Mouse (Mus musculus) forelimb bud, embryonic 11.5 days (tissue): Measurements from ENCODE around the gene Slc9a3r2.

ENCODE experiments used
- DNase-seq: peaks from one replicate; pipeline ENCODE4 v3.0.0-alpha.2; 2012; ENCODE audit warnings: low read depth, low spot score

Slc9a3r2 gene

GRCm38 (mm10) chr17:24638214-24638613 is 11.9 kb downstream of the Slc9a3r2 start:
- no peak for DNase-seq

- no peak for DNase-seq
Observed at GRCm38 (mm10) chr17:24636781-24637481, 13.2 kb downstream of the Slc9a3r2 start.

GRCm38 (mm10) chr17:24635694-24636093 is 14.4 kb downstream of the Slc9a3r2 start:
- DNase-seq: no peak

- no peak for DNase-seq
Observed at GRCm38 (mm10) chr17:24635024-24635423, 15.1 kb downstream of the Slc9a3r2 start.

GRCm38 (mm10) chr17:24633831-24634230 is 16.3 kb downstream of the Slc9a3r2 start:
- no peak for DNase-seq

- DNase-seq: no peak
Observed at GRCm38 (mm10) chr17:24632813-24633449, 17.2 kb downstream of the Slc9a3r2 start.

- DNase-seq: peak; percentile 89
Observed at GRCm38 (mm10) chr17:24632167-24632812, 17.8 kb downstream of the Slc9a3r2 start, which contains the start of the genes Tsc2 and Nthl1. TSS of gene Tsc2 (minus strand) at chr17:24632630. TSS of gene Nthl1 (plus strand) at chr17:24632680.

- no peak for DNase-seq
Observed at GRCm38 (mm10) chr17:24630072-24630471, 20.1 kb downstream of the Slc9a3r2 start.

- DNase-seq: peak; percentile 62
Observed at GRCm38 (mm10) chr17:24628646-24629045, 21.5 kb downstream of the Slc9a3r2 start.

- no peak for DNase-seq
Observed at GRCm38 (mm10) chr17:24625472-24625871, 24.7 kb downstream of the Slc9a3r2 start.

GRCm38 (mm10) chr17:24617561-24618194 is 32.4 kb downstream of the Slc9a3r2 start:
- no peak for DNase-seq

GRCm38 (mm10) chr17:24610711-24611110 is 39.4 kb downstream of the Slc9a3r2 start:
- DNase-seq: no peak

GRCm38 (mm10) chr17:24608874-24609273 is 41.3 kb downstream of the Slc9a3r2 start:
- no peak for DNase-seq

- DNase-seq: no peak
Observed at GRCm38 (mm10) chr17:24608370-24608769, 41.8 kb downstream of the Slc9a3r2 start.

GRCm38 (mm10) chr17:24604557-24604956 is 45.6 kb downstream of the Slc9a3r2 start:
- no peak for DNase-seq

- no peak for DNase-seq
Observed at GRCm38 (mm10) chr17:24603961-24604360, 46.2 kb downstream of the Slc9a3r2 start.

GRCm38 (mm10) chr17:24600502-24600901 is 49.6 kb downstream of the Slc9a3r2 start:
- no peak for DNase-seq

GRCm38 (mm10) chr17:24597989-24598388 is 52.1 kb downstream of the Slc9a3r2 start:
- no peak for DNase-seq

- DNase-seq: no peak
Observed at GRCm38 (mm10) chr17:24596471-24597183, 53.5 kb downstream of the Slc9a3r2 start.

GRCm38 (mm10) chr17:24596073-24596466 is 54.1 kb downstream of the Slc9a3r2 start:
- no peak for DNase-seq
